Mouse (Mus musculus) midbrain, embryonic 16.5 days (tissue): Measurements from ENCODE around the gene Gm973. TPM values are rescaled to one million over a fixed set of nuclear protein-coding genes. Genes with fewer than 3 reads are reported as not detected.

ENCODE experiments used
- ATAC-seq: fragments of 200-750 bp; cut with Nextera tagmentation; 2 replicates; pipeline ENCODE4 v1.8.0; 2017; ENCODE audit warnings: moderate TSS enrichment
- H3K27ac ChIP-seq: fragments of 300-500 bp; sonication (generic); 2 replicates; pipeline ENCODE4 v1.5.1; 2014; ENCODE audit warnings: mild to moderate bottlenecking, low read length, mixed read lengths
- H3K27me3 ChIP-seq: fragments of 300-500 bp; sonication (generic); 2 replicates; pipeline ENCODE4 v1.6.1; 2014; ENCODE audit warnings: low read depth, low read length, mixed read lengths; ENCODE audit not compliant: control insufficient read depth, insufficient read depth
- H3K36me3 ChIP-seq: fragments of 300-500 bp; sonication (generic); 2 replicates; pipeline ENCODE4 v1.6.1; 2014; ENCODE audit warnings: mild to moderate bottlenecking, low read length, moderate library complexity, mixed read lengths; ENCODE audit not compliant: control insufficient read depth, insufficient read depth
- H3K4me1 ChIP-seq: fragments of 300-500 bp; sonication (generic); 2 replicates; pipeline ENCODE4 v1.6.1; 2014; ENCODE audit warnings: mild to moderate bottlenecking, low read length, mixed read lengths; ENCODE audit not compliant: control insufficient read depth, insufficient read depth
- H3K4me2 ChIP-seq: fragments of 300-500 bp; sonication (generic); 2 replicates; pipeline ENCODE4 v1.6.1; 2014; ENCODE audit warnings: mild to moderate bottlenecking, low read length, mixed read lengths
- H3K4me3 ChIP-seq: fragments of 300-500 bp; sonication (generic); 2 replicates; pipeline ENCODE4 v1.5.1; 2014; ENCODE audit warnings: low read depth, mild to moderate bottlenecking, low read length, moderate library complexity, mixed read lengths
- H3K9ac ChIP-seq: fragments of 300-500 bp; sonication (generic); 2 replicates; pipeline ENCODE4 v1.6.1; 2014; ENCODE audit warnings: low read depth, low read length, mixed read lengths
- H3K9me3 ChIP-seq: fragments of 300-500 bp; sonication (generic); replicated peaks from 2 replicates; pipeline ENCODE4 v1.6.1; 2014; ENCODE audit warnings: mild to moderate bottlenecking, low read length, mixed read lengths; ENCODE audit not compliant: control insufficient read depth, poor library complexity, severe bottlenecking
- WGBS: fragments of 180-500 bp; shearing (Covaris S2); extraction: QIAGEN DNeasy Blood & Tissue Kit; methylation state at CpG from one replicate; pipeline ENCODE4 v1.1.7; 2014; 5-methylcytosine and 5-hydroxymethylcytosine counted together
- polyA plus RNA-seq: library from polyadenylated mRNA; unstranded; fragments of >200 nt; fragmentation: Nextera tagmentation; extraction: Ambion mirVana; gene quantifications from 2 replicates; pipeline ENCODE4 v1.2.1, GENCODE M21; 2015

Gene Gm973
- polyA plus RNA-seq, 1 experiment from 2014 or later = 14.1 TPM

GRCm38 (mm10) chr1:59663456-59664135, 147.5 kb downstream of the Gm973 start:
- Histone ChIP-seq H3K9me3 (no peaks in the 10 kb centered on the region), H3K27me3 (no peaks in the 10 kb centered on the region), H3K27ac (no peak overlapping the region), H3K4me3 (no peak overlapping the region), H3K4me1 (peaks cover 12% of the 10 kb centered on the region), H3K9ac (no peak overlapping the region), H3K4me2 (no peak overlapping the region), H3K36me3 (no peaks in the 10 kb centered on the region)
- WGBS = 80% methylated on average over 3 of the region's 3 CpGs
- ATAC-seq = no peak

- no peak overlapping the region for H3K4me3 ChIP-seq
- no peak overlapping the region for H3K27ac ChIP-seq
- no peaks in the 10 kb centered on the region for H3K9me3 ChIP-seq
- no peaks in the 10 kb centered on the region for H3K36me3 ChIP-seq
- no peaks in the 10 kb centered on the region for H3K27me3 ChIP-seq
- H3K4me2 ChIP-seq = peak overlapping the region; percentile 29; the same call in 1 of the 2 replicates
- no peak for ATAC-seq
- WGBS = 78% methylated on average over 2 of the region's 2 CpGs
- no peak overlapping the region for H3K9ac ChIP-seq
- H3K4me1 ChIP-seq = peaks cover 28% of the 10 kb centered on the region
Observed at GRCm38 (mm10) chr1:59668871-59669270, 152.8 kb downstream of the Gm973 start.

- Histone ChIP-seq H3K4me3 (peak overlapping the region; percentile 97), H3K9me3 (no peaks in the 10 kb centered on the region), H3K4me1 (peaks cover 28% of the 10 kb centered on the region), H3K4me2 (peak overlapping the region; percentile 85), H3K27ac (peak overlapping the region; percentile 91), H3K9ac (peak overlapping the region; percentile 96), H3K27me3 (no peaks in the 10 kb centered on the region), H3K36me3 (no peaks in the 10 kb centered on the region)
- 0 out of 2 replicates have a peak, but pooled peaks have one; percentile 23 for ATAC-seq
- under 1% methylated on average over 45 of the region's 54 CpGs for WGBS
Observed at GRCm38 (mm10) chr1:59669962-59670630, 154.0 kb downstream of the Gm973 start.

GRCm38 (mm10) chr1:59670641-59671168, 154.6 kb downstream of the Gm973 start, which contains the start of gene Sumo1:
Sumo1 (minus strand) TSS chr1:59670834.
- no peaks in the 10 kb centered on the region for H3K9me3 ChIP-seq
- WGBS = under 1% methylated on average over 32 of the region's 36 CpGs

DNA sequence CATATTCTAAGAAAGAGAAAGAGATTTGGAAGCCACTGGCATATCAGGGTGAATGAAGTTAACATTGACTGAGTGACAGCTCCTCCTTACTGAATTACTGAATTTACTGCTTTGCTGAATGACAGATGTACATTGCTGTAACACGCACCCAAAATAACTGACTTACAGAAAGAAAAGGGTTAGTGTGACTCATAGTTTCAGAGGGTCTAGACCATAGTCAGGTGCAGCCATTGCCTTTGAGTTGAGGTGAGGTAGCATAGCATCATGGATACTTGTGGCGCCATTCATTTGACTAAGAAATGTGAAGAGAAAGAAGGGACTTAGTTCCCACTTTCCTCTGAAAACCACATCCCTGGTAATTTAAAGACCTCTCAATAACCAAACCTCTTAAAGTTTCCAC, 157.6 kb downstream of the Gm973 start:
- Histone ChIP-seq H3K27ac (no peak overlapping the region), H3K27me3 (no peaks in the 10 kb centered on the region), H3K4me1 (peaks cover 16% of the 10 kb centered on the region), H3K9me3 (no peaks in the 10 kb centered on the region), H3K4me3 (no peak overlapping the region), H3K36me3 (no peaks in the 10 kb centered on the region), H3K9ac (no peak overlapping the region), H3K4me2 (no peak overlapping the region)
- no peak for ATAC-seq
- 96% methylated on average over 2 of the region's 2 CpGs for WGBS

More at GRCm38 (mm10) chr1:59670641-59671168, 154.6 kb downstream of the Gm973 start, which contains the start of gene Sumo1:
- Histone ChIP-seq H3K4me2 (peak within 1 kb of the TSS; percentile 85), H3K4me3 (peak within 1 kb of the TSS; percentile 97), H3K9ac (peak within 1 kb of the TSS; percentile 96), H3K27ac (peak within 1 kb of the TSS; percentile 91), H3K36me3 (no peaks in the 10 kb centered on the region), H3K27me3 (no peaks in the 10 kb centered on the region), H3K4me1 (peaks cover 25% of the 10 kb centered on the region)
- ATAC-seq = peak; percentile 98

DNA sequence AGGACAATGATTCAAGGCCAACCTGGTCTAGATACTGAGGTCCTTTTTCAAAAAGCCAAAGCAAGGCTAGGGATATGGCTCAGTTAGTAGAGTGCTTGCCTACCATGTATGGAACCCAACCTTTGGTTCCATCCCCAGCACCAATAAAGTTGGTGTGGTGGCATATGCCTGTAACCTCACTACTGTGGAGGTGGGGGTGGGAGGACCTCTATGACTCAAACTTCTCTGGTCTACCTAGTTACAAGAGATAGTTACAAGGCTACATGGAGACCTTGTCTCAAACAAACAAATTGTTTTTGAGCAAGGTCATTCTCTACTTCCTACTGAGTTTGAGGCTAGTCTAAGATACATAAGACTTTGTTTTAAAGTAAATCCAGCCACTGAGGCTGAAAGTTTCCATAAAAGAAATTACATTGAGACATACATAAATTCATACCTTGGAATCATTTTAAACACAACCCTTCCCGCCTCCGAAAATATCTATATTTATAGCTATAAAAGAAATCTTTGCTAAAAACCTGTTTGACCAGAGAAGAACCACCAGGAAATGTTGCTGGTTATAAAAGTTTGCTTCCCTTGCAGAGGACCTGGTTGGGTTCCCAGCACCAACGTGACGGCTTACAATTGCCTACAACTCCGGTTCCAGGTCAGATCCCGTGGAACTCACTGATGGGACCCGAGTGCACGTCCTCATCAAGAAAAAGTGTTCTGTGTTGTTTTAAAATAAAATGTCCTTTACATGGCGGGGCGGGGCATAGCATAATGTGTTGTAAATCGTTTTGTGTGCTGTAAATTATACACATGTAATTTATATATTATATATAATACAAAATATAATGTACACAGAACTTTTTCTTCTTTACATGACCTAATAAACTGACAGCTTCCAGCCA, 168.1 kb downstream of the Gm973 start:
- H3K9ac ChIP-seq = 0 out of 2 replicates have a peak overlapping the region, but pooled peaks have one; percentile 40
- H3K4me1 ChIP-seq = peaks cover 19% of the 10 kb centered on the region
- H3K27ac ChIP-seq = no peak overlapping the region
- H3K4me2 ChIP-seq = peak overlapping the region; percentile 83
- 10% methylated on average over 11 of the region's 11 CpGs for WGBS
- H3K27me3 ChIP-seq = no peaks in the 10 kb centered on the region; the same call in 1 of the 2 replicates
- peak overlapping the region; percentile 73 for H3K4me3 ChIP-seq
- H3K36me3 ChIP-seq = no peaks in the 10 kb centered on the region
- no peaks in the 10 kb centered on the region for H3K9me3 ChIP-seq
- no peak; the same call in 1 of the 2 replicates for ATAC-seq

DNA sequence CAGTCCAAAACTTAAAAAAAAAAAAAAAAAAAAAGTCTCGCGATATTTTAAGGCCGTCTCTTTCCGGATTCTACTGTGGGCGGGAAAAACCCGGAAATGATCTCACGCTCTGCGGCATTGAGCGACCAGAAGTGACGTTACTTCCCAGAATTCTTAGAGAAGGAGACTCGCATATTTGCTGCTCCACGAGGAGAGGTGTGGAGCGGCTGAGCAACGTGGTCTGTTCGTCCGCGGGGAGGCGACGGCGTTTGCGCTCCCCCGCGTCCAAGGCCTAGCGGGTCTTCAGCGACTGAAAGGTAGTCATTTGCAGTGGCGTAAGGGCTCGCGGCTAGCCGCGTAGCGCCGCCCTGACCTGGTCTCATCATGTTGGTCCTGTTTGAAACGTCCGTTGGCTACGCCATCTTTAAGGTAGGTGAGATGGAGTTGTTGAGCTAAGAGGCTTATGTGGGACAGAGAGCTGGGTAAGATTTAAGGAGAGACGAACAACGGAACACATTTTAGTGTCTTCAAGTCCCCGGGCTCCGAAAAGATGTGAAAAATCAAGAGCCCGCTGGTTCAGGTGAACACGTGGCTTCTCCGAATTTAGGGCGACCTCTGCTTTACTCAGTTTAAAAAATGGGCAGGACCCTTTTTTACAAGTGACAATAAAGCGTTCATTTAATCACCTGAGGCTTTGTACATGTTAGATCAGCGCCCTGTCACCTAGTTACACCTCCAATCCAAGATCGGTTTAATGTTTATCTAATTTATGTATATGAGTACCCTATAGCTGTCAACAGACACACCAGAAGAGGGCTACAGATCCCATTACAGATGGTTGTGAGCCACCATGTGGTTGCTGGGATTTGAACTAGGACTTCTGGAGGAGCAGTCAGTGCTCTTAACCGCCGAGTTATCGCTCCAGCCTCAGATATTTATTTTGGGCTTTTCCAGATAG, 169.0 kb downstream of the Gm973 start, which contains the start of gene Nop58:
Gene Nop58 (plus strand): TSS at position 153 of the 937 bp plus-strand sequence.
- Histone ChIP-seq H3K4me1 (peaks cover 19% of the 10 kb centered on the region), H3K36me3 (no peaks in the 10 kb centered on the region), H3K27ac (peak within 1 kb of the TSS; percentile 83), H3K27me3 (no peaks in the 10 kb centered on the region; the same call in 1 of the 2 replicates), H3K9ac (peak within 1 kb of the TSS; percentile 70), H3K4me3 (peak within 1 kb of the TSS; percentile 73), H3K4me2 (peak within 1 kb of the TSS; percentile 97), H3K9me3 (no peaks in the 10 kb centered on the region)
- WGBS = under 1% methylated on average over 49 of the region's 49 CpGs
- peak; percentile 98 for ATAC-seq
